Mouse (Mus musculus) right cerebral cortex, postnatal 4 days (tissue): ENCODE data around the gene Cep295nl.
"Not testable (repeated sequence)": the region's sequence is repeated elsewhere in the genome, so short reads cannot be mapped to it uniquely, and the experiment has no call there.

Source experiments
- DNase-seq: peaks from one replicate; pipeline ENCODE4 v3.0.0-alpha.2; 2022

Cep295nl gene

GRCm38 (mm10) chr11:118318678-118319077, 23.6 kb downstream of the Cep295nl start:
- DNase-seq = peak; percentile 53

DNA sequence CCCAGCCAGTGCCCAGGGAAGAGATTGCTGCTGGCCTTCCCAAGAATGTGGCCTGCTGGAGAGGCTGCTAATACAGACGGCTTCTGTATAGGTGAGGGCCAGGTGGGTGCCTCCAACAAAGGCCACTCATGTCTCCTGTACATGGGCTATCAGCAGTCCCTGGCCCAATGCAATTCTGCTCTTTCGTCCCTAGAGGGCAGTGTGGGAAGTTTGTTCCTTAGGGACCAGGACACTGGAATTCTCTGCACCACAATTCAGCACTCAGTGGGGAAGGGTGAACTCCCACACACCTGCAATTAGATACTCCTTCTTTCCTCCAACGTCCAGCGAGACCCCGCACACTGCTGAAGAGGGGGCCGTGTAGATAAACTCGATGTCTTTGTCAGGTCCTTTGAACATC, 25.2 kb downstream of the Cep295nl start:
- DNase-seq = peak; percentile 35

DNA sequence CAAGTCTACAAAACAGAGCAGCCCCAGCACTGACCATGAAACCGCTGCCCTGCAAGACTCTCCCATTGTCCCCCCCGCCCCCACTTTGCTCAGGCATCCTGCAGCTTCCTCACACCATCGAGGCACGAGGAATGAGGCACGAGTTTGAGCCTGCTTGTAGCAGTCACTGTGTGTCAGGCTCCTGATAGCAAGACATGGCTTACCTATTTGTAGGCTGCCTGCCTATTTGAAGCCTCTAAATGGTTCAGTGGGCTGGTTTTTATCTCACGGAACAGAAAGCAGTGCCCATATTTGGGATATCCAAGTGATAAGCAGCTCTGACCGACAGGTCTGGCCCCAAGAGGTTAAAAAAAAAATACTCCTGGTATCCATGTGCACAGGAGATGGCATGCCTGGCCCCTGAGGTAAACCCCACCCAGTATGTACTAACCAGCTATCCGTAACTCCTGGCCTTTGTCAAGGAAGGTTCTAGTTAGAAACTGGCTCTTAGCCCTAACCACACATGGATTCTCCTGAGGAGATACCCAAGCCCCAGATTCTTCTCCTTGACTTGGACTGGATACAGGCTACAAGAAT, 26.0 kb downstream of the Cep295nl start:
- no peak for DNase-seq

- no peak for DNase-seq
Measured at GRCm38 (mm10) chr11:118312132-118312723, 30.1 kb downstream of the Cep295nl start.

GRCm38 (mm10) chr11:118307962-118308361, 34.3 kb downstream of the Cep295nl start:
- DNase-seq = not testable (repeated sequence)

DNA sequence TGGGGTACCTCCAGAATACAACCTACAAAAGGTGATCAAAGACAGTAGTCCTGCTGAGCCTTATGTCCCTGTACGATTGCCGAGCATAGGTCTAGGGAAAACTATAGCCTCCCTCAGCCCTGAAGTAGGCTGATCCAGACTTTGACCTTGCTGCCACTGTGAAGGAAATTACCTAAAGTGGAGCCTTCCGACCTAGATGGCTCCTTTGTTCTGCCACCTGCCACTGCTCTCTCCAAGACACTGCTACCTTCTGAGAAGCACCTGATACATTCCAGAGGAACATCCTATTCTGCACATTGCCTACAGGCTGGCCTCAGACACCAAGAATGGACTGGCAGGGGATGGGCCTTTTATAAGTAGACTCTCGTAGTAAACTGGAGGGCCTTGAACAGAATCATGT, 38.3 kb downstream of the Cep295nl start:
- DNase-seq = not testable (repeated sequence)

DNA sequence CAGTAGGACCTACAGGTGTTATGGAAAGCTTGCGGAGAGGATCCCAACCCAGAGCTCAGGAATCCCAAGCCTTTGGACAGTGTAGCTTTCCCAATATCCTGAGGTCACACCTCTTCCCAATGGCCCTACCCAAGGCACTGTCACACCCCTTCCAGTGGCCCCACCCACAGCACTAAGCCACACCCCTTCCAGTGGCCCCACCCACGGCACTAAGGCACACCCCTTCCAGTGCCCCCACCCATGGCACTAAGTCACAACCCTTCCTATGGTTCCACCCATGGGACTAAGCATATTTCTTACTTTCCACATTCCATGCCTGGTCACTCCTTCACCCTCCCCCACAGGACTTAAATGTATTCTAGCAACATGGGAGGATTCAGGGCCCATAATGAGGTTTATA, 43.5 kb downstream of the Cep295nl start:
- DNase-seq = no peak

- DNase-seq = no peak
Measured at GRCm38 (mm10) chr11:118297967-118298366, 44.3 kb downstream of the Cep295nl start.

- DNase-seq = no peak
Measured at GRCm38 (mm10) chr11:118295026-118295425, 47.3 kb downstream of the Cep295nl start.

DNA sequence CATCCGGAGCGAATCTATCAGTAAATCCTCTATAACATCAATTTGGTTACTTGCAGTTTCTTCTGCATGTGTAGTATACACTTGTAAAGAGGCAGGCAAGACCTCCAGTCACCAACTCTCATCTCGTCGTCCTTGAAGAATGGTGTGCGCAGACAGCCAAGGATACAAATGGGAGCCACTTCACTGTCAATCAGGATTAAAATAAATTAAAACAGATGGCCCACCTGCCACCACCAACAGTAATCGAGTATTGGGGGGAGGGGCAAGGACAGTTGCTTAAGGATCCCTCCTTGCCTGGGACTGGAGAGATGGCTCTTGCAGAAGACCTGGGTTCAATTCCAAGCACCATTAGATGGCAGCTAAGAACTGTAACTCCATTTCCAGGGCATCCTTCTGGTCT, 49.6 kb downstream of the Cep295nl start:
- DNase-seq = no peak

GRCm38 (mm10) chr11:118289999-118290889, 52.1 kb downstream of the Cep295nl start, which contains the start of gene Usp36:
Gene Usp36 (minus strand): TSS chr11:118290244.
- peak; percentile 100 for DNase-seq

GRCm38 (mm10) chr11:118289562-118289961, 52.7 kb downstream of the Cep295nl start:
- no peak for DNase-seq

GRCm38 (mm10) chr11:118289037-118289511, 53.2 kb downstream of the Cep295nl start:
- DNase-seq = no peak

DNA sequence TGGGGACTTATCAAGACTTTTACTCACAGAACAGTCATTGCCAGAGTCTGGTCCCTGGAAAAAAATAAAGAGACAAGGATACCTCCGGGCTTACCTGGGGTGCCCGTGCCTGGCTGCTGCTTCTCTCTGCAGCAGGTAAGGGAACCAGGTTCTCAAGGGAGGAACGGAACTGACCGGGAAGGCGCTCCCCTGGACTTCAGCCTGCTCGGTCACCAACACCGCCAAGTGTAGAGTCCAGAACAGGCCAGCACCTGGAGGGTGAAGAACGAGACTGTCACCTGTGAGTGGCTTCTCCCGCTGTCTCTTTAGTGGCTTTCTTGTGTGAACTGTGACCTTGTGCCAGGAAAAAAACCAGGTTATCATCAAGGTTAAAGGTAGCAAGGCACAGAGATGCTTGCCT, 54.7 kb downstream of the Cep295nl start:
- no peak for DNase-seq

DNA sequence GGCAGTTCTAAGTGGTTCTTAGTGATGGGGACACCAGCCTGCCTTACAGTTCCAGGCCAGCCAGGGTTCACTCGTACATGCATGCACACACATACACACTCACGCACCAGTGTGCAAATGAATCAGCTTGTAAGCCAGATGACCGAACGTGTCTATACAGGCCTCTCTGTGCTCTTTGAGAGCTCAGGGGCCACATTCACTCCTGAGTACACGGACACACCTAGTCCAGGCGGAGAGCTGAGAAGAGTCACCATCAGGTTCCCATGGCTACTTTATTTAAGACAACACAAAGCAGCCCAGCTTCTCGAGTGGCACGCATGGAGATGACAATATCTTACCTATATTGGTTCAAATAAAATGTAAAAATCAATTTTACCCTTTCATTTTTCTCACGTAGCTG, 55.9 kb downstream of the Cep295nl start:
- no peak for DNase-seq

GRCm38 (mm10) chr11:118285791-118286190, 56.5 kb downstream of the Cep295nl start:
- DNase-seq = no peak
